Mouse (Mus musculus): Measurements from ENCODE around the gene Sv2b.

Gene Sv2b

DNA sequence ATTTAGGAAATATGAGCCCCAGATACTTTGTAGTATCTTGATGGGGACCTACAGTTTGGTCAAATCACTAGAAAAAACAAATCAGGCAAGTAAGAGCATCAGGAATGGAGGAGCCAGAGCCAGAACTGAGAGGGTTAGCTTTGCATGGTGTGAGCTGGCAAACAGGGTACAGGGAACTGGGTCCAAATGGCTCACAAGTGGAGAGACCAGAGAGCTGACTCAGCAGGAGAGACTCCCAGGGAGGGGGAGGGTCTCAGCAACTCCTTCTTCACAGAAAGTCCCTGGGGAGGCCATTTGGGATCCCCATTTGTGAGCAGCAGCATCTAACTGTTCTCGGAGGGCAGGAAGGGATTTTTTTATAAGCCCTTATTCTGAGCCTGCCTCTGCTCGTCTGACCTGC, 18.5 kb downstream of the Sv2b start:
- no peak for DNase-seq (ENCODE audit: low read depth)

DNA sequence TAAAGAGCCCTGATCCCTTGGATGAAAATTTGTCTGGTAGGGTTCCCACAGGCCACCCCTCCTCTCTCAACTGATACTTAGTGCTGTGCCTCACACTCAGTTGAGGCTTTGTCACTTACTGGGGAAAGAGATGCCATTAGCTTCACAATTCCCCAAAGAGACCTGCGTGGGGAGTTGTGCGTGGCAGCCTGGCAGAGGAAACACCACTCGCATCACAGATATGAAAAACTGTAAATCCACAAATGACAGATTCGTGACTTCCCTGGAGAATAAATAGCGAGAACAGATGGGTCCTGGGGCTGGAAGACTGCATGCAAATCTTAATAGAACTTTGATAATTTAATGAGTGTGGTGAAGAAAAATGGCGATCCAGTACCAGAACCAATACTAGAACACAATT, 21.8 kb downstream of the Sv2b start:
- no peak for DNase-seq (ENCODE audit: low read depth)

DNA sequence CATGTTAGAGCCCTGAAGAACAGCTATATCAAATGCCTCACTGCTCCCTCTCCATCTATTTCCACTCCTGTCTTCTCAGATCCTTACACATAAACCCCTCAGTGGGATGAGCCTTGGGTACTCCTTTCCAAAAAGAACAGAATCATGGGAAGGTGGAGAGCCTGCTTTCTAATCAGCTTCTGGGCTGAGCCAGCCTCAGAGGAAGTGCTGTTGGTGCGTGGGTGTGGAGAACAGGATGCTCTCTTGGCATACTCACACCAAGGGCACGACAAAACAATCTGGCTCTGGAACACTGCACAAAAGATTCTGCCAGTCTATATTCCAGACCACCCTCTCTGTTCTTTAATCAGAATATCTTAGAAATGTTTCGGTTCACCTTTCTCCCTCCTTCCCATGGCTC, 26.1 kb downstream of the Sv2b start:
- no peak for DNase-seq (ENCODE audit: low read depth)

DNA sequence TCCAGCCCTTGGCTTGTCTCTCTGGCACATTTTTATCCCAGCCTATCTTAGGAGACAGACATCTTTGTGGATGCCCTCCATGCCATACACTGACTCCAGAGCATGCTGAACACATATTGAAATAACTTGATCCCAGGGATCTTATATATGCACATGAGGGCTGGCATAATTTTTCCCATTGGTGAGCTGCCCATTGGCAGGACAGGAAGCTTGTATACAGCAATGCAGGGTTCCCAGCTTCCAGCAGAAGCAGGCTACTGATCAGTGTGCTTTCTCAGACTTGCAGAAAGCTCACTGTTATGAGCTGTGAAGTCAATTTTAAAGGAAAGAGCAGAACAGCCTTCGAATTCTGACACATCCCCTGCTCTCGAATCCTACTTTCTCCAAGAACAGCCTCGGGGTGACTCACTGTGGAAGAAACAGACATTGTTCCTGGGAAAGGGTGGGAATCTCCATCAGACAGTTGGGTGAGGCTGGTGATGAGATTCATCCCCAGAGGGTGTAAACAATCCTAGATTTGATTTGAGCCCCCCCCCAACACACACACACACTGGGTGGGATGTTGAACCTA, 26.9 kb downstream of the Sv2b start:
- DNase-seq (ENCODE audit: low read depth), result no peak

DNA sequence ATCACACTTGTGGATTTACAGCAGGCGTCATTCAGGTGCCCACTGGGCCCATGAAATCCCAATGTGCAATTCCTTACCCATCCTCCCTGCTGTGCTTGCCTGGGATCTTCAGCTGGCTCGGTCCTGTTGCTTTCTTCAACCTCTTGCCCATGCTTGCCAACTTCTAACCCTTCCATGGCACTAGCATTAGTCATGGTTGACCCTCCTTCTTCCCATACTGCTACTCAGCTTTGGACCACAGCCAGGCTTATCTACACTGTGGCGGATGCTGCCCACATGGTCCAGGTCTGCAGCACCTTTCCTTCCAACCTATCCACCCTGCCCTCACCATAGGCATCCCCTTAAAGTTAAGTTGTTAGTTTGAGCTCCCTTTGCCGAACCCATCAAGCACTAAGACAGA, 28.0 kb downstream of the Sv2b start:
- DNase-seq (ENCODE audit: low read depth), result peak; percentile 12

DNA sequence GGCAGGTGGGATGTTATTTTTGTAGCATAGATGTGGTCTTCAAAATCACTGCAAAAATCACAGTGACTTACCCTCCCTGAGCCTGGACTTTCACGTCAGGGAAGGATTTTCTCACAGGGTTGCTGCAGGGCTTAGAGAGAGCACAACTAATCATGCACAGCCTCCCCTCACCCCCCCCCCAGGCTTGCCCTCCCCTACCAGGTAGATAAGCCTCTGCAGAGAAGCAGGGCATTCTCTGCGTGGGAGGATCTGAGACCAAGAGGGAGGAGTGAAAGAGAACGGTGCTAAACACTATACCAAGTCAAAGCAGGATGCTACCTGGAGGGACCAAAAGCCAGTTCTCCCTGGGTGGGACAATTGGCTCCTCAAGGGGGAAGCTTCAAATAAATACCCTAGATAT, 31.2 kb downstream of the Sv2b start:
- no peak for DNase-seq (ENCODE audit: low read depth)

DNA sequence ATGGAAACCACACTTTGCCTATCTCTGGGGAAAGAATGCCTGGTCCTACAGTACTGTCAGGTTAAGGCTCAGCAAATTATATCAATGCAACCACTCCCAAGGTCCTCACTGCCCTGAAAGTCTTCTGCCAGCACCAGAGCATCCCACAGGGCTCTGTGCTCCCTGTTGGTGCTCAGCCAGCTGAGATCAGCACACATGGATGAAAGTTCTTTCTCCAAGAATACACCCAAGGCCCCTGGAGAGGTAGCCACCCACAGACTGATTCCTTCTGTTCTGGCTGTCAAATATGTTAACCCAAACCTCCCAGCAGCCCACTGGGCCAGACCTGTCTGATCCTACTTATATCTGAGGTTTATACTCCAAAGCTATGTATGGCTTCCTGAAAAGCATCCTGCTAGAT, 32.3 kb downstream of the Sv2b start:
- DNase-seq (ENCODE audit: low read depth), result no peak

DNA sequence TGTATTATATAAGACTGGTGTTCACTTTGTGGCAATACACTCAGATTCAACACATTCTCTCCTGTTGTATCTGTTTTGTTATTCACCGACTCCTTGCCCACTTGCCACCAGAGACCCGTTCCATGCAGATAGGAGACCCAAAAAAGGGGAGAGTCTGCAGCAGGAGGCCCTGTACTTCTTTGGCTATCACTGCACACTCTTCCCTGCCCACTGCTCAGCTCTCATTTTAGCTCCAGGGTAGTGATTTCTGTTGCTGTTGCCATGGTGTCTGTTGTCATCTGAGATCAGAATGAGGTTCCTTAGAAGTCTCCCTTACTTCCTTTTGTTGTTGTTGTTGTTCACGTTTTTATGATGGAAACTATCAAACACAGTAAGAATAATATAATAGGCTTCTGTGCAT, 34.5 kb downstream of the Sv2b start:
- no peak for DNase-seq (ENCODE audit: low read depth)

DNA sequence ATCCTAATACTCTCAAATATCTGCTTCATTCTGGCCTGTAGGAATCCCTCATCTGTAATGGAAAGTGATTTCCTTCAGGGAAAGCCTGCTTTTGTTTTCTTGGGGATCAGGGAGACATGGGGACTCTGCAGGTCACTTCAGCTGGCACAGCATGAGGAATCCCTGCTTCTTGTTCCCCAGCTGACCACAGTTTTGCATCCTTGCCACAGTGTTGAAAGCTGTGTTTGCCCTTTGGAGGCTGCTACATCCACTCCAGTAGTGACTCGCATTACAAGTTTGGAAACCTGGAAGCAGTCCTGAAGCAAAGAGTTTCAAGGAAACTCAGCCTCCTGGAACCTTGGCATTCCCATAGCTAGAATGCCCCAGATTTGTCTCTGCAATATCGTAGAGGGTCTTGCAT, 35.4 kb downstream of the Sv2b start:
- no peak for DNase-seq (ENCODE audit: low read depth)

DNA sequence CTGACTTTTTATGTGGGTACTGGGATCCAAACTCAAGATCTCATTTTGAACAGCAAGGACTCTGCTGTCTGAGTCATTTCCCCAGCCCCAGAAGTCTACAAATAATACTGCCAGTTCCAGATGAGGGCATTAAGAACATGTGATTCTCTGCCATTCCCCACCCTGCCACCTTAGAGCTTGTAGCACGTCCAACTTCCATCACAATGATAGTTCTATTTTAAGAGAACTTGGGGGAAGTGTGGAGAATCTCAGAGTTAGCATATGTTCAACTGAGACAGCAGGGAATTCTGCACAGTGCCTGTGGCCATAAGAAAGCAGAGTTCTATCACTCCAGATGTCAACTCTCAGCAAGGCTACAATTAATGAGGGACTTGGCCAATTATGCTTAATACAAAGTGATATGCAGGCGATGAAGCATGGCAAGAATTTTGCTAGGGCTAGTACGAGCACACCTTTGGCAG, 37.1 kb downstream of the Sv2b start:
- no peak for DNase-seq (ENCODE audit: low read depth)

DNA sequence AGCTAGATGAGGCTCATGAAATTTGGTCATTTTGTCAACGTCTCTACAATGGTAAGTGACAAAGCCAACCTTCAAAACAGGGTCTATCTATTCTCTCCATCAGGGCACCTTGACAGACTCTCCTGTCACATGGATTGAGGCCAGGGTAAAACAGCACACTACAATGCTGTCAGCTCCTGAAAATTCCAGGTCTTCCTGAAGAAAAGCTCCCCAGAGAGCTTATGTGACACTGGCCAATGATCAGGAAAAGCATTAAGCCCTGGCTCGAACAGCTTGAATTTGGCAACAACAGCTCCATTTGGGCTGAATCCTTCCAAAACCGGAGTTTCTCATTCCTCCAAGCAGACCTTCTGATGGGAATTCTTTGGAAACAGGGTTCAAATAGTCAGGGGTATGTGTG, 37.8 kb downstream of the Sv2b start:
- no peak for DNase-seq (ENCODE audit: low read depth)

DNA sequence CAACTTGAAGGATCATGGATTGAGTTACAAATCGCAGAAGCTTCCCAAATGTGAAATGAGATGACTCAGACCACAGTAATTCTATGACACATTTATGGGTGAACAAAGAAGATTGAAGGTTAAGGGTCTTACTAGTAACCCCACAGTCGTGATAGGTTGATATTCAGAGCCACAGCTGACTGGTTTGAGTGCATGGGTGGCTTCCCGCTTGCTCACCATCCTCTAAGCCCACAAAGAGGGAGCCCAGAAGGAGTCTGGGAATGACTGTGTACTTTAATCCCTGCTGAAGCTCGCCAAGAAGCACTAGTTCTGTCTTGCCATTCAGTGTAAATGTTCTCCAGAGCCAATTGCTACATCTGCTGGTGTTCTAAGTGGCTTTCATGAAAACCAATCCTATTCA, 41.8 kb downstream of the Sv2b start:
- peak; percentile 19 for DNase-seq (ENCODE audit: low read depth)

DNA sequence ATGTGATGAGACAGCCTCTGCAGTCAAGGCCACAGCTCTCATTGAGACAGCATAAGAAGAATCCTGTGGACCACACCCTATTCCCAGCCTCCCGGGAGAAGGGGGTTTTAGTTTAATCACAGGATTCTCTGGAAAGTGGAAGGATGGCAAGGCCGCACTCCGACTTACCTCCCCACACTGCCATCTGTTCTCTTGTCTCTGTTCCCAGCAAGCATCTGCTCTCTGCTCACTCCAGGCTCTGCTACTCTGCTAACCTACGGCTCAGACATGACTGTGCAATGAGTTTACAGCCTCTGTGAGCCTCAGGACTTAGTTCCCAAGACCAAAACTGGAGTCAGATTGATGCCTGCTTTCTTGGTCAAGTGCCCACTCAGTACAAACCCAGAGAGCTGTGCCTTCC, 43.8 kb downstream of the Sv2b start:
- no peak for DNase-seq (ENCODE audit: low read depth)

DNA sequence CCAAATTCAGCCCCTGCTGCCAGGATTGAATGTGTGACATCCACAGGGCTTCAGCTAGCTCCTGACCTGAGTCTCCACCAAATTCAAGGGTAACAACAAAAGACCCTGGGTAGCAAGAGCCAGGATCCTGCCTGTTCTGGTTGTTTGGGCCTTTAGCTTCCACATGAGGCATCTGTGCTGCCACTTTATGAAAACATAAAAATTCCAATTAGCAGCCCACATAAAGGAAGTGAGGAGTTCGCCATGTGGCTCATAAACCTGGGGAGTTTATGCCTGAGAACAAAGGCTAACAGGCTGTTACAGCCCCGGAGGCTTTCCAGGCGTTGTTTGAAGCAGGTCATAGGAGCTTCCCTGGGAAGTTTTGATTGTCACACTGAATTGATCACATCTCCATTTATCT, 49.1 kb downstream of the Sv2b start:
- no peak for DNase-seq (ENCODE audit: low read depth)

DNA sequence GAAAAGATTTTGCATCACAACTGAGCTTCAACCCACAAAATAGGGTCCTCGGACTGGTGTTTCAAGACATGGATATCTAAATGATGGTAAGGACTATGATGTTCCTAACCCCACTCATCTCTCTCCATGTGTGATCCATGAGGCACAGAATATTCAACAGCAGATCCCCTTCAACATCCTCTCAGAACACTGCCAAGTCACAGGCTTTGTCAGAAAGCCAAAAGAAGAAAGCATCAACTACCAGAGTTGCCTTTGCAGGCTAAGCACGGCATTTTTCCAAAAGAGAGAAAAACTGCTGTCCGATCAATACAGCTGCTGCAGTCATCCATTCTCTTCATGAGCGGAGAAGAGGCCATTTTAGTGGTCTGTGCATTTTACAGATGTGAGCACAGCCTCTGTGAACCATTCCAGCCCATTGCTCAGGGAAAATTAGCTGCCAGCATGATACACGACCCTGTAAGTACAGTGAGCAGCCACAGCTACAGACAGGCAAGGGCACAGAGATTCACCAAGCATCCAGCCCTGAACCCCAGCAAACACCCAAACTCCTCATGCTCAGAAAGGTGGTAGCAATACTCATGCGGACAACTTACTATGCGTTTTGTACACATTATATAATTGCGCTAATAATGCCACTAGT, 55.3 kb downstream of the Sv2b start:
- no peak for DNase-seq (ENCODE audit: low read depth)

DNA sequence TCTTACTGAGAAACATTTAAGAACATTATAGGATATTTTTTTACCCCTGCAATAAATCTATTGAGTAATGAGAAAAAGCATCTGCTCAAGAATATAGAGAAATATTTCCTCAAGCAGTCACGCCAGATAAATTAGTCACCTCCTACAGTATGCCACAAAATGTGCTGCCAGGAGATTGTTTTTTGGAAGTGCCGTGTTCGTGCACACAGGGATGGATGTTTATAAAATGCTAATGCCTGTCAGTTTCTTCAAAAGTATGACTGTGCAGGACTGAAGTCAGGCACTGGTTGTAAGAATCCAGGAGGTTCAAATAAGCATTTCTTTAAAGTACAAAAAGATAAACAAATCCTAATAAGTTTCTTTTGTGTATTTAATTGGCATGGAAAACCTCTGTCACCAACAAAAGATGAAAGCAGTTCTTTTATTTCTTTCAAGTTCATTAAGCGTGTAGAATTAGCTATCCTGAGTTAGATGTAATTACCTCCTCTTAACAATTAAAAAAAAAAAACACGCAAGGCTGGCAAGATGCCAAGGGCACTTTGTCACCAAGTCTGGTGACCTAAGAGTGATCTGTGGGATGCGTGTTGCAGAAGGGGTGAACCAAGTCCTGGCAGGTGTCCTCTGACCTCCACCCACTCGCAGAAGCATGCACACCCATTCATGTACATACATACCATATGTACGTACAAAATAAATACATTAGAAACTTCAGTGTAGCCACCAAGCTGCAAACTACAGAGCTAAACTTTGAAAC, 68.1 kb downstream of the Sv2b start:
- peak; percentile 52 for DNase-seq (ENCODE audit: low read depth)

DNA sequence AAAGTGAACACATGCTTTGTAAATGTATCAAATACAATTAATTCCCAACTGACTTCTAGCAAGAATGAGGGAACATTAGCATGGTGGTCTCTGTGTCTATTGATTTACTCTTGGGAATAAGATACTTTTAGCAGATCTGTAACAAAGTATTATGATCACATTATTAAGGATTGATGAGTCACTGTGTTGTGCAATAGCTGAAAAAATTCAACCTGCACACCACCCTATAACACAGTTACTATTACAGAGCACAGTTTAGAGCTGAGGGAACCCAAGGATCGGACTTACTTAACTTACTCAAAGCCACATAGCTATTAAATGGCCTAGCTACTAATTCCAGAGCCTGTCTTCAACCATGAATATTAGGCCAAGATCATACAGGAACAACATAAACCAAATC, 72.7 kb downstream of the Sv2b start:
- DNase-seq (ENCODE audit: low read depth), result peak; percentile 3

DNA sequence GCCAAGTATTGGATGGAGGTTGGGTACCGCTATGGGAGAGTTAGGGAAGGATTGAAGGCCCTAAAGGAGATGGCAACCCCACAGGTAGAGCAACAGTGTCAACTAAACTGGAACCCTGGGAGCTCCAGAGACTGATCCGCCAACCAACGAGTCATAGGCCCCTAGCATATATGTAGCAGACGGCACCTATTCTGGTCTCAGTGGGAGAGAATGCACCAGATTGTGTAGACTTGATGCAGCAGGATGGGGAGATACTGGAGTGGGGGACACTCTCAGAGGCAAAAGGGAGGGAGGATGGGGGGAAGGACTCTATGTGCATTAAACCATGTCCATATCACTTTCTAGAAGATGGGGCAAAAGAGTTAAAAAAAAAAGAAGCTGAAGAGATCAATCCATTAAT, 84.9 kb downstream of the Sv2b start:
- DNase-seq (ENCODE audit: low read depth), result no peak

DNA sequence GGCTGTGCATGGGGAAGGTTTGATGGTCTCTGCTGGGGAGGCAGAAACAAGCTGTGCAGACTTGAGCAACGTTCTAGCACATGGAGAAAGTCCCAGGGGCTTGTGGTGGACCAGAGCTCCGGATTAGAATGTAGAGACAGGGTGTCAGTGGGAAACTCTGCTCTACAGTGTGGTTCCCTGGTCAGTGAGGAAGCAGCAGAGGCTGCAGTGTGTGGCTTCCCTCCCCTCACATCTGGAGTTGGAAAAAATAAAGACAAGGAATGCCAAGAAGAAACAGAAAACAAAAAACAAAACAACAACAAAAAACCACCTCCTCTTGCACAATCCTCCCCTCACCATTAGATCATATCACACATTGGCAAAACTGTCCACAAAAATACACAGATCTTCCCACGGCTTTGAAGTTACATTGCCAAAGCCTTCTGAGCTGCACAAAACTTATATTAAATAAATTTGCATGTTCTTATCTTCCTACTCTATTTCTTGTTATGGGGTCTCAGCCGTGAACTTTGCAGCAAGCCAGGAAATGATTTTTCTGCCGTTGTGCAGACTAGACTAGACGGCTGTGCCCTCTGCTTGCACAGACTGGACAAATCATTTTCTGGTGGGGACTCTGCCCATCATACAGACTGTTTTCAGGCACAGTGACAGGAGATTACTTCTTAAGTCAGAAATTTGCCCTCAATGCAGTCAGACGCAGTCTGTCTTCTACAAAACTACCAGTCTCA, 86.2 kb downstream of the Sv2b start:
- DNase-seq (ENCODE audit: low read depth), result no peak

DNA sequence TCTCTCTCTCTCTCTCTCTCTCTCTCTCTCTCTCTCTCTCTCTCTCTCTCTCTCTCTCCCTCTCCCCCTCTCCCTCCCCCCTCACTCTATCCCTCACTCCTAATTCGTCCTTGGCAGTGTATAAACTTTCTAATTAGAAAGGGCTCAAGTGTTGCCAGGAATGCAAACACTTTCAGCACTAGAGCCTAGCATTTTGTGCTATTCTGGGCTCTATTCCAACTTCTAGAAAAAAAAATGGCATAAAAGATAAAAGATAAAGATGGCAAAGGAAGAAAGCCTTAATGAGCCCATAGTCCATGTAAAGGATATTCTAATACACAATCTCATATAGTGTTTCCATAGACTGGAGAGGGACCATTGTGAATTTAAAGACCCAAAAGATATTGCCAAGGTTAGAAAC, 88.3 kb downstream of the Sv2b start:
- no peak for DNase-seq (ENCODE audit: low read depth)

DNA sequence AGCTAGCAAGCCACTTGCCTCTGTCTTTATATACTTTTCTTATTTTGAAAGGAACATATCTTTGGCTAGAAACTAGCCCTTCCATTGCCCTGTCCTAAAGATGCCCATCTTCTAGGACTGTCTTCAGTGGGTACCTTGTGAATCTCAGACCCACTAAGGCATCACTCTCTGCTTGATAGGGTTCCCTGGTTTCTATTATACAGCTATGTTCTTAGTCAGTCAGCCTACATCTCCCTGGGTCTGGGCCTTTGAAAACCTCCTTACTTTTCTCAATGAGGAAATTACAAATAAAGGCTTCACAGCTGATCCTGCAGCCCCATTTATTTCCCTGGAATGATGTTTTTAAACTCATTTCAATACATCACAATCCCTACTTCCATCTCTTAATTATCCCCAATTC, 88.8 kb downstream of the Sv2b start:
- no peak for DNase-seq (ENCODE audit: low read depth)

DNA sequence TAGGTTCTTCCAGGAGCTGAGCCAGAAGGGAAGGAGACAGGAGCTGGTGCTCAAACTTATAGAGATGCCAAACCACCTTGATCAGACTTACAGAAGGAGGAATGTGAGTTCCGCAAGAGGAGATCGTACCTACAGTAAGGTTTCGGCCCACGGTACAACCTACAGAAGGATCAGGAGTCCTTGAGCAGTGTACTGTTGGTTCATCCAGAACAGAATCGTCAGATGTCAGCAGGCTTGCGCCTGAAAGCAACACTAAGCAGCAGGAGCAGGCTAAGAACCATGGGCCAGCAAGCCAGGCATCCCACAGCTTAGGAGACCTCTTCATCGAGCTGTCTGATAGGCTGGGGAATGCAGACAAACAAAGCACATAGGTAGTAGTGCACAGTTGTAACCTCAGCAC, 92.9 kb downstream of the Sv2b start:
- DNase-seq (ENCODE audit: low read depth), result no peak

DNA sequence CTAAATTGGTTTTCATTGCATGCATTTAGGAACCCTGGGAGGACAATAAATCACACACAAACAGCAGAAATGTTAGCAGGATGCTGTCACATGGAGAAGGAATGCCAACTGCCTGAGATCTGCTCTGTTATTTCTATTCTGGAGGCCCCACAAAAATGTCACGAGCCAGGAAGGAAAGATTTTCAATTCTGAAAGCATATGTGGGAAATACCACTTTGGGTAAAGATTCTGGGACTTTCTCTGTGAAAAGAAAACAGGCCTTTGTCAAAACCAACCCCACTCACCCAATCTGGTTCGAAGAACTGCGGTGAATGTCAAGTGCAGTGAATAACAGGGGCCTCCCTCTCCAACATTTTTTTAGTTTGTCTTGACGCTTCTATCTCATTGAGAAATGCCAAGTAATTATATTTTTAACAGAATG, 99.8 kb downstream of the Sv2b start:
- peak; percentile 30 for DNase-seq (ENCODE audit: low read depth)

Measured in NIH3T3 (cell line).